Mouse (Mus musculus) CD4-positive helper T cell, adult 2 months (primary cell): ENCODE data around the gene Plin2.
"Not testable (repeated sequence)": the region's sequence is repeated elsewhere in the genome, so short reads cannot be mapped to it uniquely, and the experiment has no call there.

ENCODE experiments used
- DNase-seq: peaks from one replicate; pipeline ENCODE4 v3.0.0-alpha.2; 2012; ENCODE audit warnings: low read depth, missing footprints, low spot score

The Plin2 gene

DNA sequence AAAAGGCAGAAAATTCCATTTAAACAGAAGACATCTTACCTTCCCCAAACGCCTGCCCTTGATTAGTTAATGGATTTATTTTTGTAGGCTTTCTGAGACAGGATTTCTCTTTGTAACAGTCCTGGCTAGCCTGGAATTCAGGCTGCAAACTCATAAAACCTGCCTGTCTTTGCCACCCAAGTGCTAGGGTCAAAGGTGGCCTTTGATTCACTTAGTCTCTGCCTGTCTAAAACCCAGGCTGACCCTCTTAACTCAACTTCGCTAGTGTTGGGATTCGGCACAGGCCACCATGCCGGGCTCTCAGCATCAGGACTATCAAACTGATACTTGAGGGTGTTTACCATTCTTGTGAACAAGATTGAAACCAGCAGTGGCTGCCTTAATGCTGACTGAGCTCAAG, 38.0 kb downstream of the Plin2 start:
- no peak for DNase-seq

- DNase-seq, result not testable (repeated sequence)
Measured at GRCm38 (mm10) chr4:86626496-86626895, 43.4 kb downstream of the Plin2 start.

GRCm38 (mm10) chr4:86625463-86625862, 44.4 kb downstream of the Plin2 start:
- DNase-seq, result no peak

GRCm38 (mm10) chr4:86622532-86622931, 47.3 kb downstream of the Plin2 start:
- not testable (repeated sequence) for DNase-seq

- DNase-seq, result no peak
Measured at GRCm38 (mm10) chr4:86622116-86622515, 47.7 kb downstream of the Plin2 start.

DNA sequence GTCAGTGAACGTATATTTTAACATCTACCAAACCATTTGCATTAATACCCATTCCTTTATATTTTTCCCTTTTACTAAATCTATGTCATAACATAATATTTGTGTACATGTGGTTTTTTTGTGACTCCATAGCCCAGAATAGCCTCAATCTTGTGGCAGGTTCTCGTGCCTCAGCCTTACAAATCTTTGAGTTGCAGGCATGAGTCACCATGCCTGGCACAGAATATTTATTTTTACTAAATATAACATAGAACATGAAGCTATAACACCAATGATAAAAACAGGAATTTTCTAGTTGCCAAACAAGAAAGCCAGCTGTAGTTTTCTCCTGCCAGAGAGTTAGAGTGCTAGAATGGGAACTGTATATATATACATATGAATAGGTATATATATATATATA, 49.4 kb downstream of the Plin2 start:
- DNase-seq, result no peak

DNA sequence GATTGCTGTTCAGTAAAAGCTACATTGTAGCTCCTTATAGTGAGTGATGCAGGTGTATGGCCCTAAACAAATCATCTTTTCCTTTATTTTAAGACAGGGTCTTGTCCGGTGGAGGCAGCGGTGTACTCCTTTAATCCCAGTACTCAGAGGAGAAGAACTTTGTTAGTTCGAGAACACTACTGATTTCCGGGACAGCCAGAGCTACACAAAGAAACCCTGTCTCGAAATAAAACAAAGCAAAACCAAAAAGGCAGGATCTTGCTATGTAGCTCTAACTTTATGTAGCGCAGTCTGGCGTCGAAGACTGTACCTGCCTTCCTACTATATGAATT, 57.6 kb downstream of the Plin2 start:
- no peak for DNase-seq

GRCm38 (mm10) chr4:86611524-86612288, 58.2 kb downstream of the Plin2 start, which contains the start of gene Haus6:
Gene Haus6, minus strand, starts transcription at chr4:86612055.
- DNase-seq, result peak; percentile 98
